Mouse (Mus musculus) brown adipose tissue, adult 24 weeks (tissue): Measurements from ENCODE around the gene Lrig1. TPM values are rescaled to one million over a fixed set of nuclear protein-coding genes. Genes with fewer than 3 reads are reported as not detected.

Experiments used
- H3K27ac ChIP-seq: fragments of 200-500 bp; replicated peaks from 2 replicates; pipeline ENCODE4 v1.5.1; 2012; ENCODE audit warnings: low read depth, mild to moderate bottlenecking, low read length
- H3K4me1 ChIP-seq: fragments of 200-500 bp; 2 replicates; pipeline ENCODE4 v1.6.1; 2012; ENCODE audit warnings: low read length, mixed read lengths; ENCODE audit not compliant: control insufficient read depth, insufficient read depth, insufficient read length
- H3K4me3 ChIP-seq: fragments of 200-500 bp; 2 replicates; pipeline ENCODE4 v1.5.1; 2012; ENCODE audit warnings: low read depth, mild to moderate bottlenecking, low read length, moderate library complexity; ENCODE audit not compliant: insufficient read depth
- polyA plus RNA-seq: library from polyadenylated mRNA; stranded (reverse); fragments of >200 nt; gene quantifications from 2 replicates; pipeline ENCODE4 v1.2.4, GENCODE M21; 2012; ENCODE audit not compliant: missing spikeins, insufficient read depth, insufficient read length

Lrig1 gene
- polyA plus RNA-seq: 23.3 and 47.0 TPM in 2 replicates

DNA sequence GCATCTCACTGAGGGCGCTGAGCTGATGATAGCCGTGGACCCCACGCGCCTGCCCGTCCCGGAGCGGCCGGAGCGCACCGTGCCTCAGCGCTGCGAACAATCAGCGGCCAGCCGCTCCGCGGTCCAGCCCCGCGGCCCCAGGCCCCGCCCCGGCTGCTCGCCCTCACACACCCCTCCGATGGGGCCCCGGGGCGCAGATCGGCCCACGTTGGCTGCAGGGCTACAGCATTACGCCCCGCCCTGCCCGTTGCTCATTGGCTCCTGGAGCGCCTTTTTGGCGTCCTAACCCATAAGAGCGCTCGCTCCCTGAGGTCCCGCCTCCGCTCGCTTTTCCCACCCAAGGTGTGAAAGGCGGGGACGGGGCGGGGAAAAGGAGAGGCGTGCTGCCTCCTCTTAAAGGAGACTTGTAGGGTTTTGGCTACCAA, at the start of gene Lrig1:
Gene Lrig1 (minus strand): TSS at position 92 of the 425 bp plus-strand sequence.
- peak within 1 kb of the TSS; percentile 84 for H3K4me3 ChIP-seq
- H3K27ac ChIP-seq: peak within 1 kb of the TSS; percentile 50
- peaks cover 13% of the 10 kb centered on the region for H3K4me1 ChIP-seq

DNA sequence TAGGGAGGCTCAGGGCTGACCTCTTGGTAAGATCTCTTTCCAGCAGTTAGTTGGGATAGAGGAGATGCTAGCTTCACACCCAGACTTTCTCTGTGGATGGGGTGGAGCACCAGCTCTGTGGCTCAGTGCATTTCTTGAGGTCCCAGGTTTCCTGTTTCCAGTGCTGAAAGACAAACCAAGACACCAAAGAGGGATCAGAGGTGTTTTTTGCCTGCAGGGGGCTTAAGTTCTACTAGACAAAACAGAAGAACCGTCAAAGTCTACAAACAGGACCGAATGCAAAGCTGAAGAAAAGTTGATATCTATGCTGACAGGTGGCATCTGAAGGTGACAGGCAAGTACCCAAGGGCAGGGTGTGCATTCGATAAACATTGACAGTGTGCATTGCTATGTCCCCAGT, 49.7 kb upstream of the Lrig1 start:
- no peak overlapping the region for H3K27ac ChIP-seq
- no peak overlapping the region for H3K4me3 ChIP-seq
- H3K4me1 ChIP-seq: no peaks in the 10 kb centered on the region

DNA sequence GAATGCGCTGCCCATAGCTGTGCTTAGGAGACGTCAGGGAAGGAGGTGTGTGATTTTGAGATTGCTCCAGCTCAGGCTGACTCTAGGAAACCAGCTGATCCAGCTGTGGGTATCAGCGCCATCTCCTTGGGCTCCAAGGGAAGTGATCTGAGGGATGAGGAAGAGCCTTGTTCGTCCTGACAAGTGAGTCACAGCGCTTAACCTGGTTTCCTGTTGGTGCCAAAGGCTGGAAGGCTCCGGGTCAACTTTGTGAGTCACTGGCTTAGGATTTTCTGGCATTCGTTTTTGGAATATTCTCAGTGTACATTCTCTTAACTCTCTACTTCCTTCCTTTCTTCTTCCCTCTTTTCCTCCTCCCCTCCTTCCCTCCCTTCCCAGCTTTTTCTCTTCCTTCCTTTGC, 48.4 kb upstream of the Lrig1 start:
- Histone ChIP-seq H3K4me3 (no peak overlapping the region), H3K4me1 (no peaks in the 10 kb centered on the region), H3K27ac (no peak overlapping the region)

DNA sequence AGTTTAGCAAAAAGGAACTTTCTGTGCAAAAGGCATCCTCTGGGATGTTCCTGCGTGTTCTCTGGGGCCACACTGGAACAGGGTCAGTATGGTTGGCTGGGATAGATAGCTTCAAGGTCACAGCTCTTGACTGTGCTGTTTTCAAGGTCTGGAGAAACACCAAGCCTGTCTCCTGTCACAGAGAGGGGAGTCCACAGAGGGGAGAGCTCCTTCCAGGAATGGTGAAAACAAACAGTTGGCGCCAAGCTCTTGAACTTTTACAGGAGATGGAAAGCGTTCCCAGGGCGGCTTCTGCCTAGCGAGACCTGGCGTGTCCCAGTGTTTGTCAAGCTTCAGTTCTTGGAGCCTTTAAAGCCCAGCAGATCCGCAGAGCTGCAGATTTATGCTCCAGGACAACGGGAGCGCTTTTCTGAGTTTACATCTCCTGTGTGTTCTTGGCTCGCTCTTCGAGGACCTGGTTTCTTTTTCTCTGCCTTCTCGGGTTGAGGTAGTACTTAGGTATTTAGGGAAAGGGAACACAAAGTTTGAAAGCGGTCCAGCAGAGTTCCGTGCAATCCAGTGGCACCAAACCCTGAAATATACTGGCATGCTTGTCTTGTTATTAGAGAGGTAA, 40.3 kb upstream of the Lrig1 start:
- Histone ChIP-seq H3K4me3 (no peak overlapping the region), H3K4me1 (no peaks in the 10 kb centered on the region), H3K27ac (no peak overlapping the region)

DNA sequence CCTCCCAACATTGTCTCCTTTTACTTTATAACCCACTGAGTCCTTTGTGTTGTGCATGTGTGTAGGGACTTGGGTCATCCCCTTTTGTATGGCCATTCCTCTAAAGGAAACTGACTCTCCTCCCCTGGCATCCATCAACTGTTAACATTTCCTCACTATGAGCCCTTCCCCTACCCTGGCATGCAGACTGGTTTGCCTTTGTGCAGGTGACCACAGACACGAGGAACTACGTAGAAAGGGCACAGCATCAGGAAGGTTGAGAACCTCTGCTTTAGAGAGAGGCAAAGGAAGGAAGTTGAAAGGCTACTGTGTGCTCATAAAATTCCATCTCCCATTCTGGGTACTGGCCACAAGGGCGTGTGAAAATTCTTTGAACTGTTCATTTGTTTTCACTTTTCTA, 38.7 kb upstream of the Lrig1 start:
- H3K4me1 ChIP-seq: no peaks in the 10 kb centered on the region
- no peak overlapping the region for H3K4me3 ChIP-seq
- no peak overlapping the region for H3K27ac ChIP-seq

DNA sequence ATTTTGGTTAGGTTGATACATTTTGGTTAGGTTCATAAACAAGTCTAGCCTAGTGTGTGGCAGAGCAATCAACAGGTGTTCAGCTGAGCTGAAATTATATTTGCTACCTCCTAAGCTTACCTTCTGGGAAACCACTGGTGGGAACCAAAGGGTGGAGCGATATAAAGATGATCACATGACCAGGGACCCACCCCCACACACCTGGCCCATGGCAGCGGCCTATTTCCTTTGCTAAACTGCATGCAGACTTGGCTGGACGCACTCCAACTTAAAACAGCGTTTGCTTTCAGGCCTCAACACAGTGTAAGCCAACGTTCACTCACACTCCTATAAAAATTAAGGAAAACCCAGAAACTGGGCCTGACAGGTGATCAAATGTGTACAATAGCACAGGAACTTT, 33.9 kb upstream of the Lrig1 start:
- Histone ChIP-seq H3K27ac (no peak overlapping the region), H3K4me3 (no peak overlapping the region), H3K4me1 (no peaks in the 10 kb centered on the region)

DNA sequence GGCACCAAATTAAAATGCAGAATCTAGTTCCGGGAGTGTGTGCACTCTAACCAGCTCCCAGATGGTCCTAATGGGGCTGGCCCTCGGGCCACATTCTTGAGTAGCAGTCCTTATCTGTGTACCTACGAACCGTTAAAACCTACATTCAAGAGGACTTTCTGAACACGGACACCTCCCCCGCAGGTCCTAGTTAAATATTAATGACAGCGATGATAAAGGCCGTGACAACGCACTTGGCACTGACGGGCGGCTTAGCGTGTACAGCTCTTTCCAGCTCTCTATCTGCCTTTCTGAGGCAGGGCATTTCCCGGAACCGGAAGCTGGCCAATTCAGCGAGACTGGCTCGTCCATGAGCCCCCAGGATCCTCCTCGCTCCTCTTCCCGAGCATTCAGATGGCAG, 29.9 kb upstream of the Lrig1 start:
- no peak overlapping the region for H3K4me3 ChIP-seq
- H3K27ac ChIP-seq: no peak overlapping the region
- no peaks in the 10 kb centered on the region for H3K4me1 ChIP-seq

DNA sequence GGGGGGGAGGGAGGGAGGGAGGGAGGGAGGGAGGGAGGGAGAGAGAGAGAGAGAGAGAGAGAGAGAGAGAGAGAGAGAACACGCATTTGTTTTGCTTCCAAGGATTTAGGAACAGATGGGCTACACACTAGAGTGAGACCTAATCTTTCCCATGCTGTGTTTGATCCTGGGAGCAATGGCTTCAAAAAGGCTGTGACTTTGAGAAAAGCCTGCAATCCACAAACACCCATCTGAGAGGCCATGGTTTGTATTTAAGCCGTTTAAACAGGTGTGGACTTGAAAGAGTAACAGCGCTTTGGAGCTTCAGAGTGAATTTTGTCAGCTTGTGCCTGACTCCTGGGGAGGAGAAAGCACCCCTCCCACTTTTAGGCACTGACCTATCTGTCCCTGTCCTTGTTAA, 29.2 kb upstream of the Lrig1 start:
- H3K27ac ChIP-seq: no peak overlapping the region

DNA sequence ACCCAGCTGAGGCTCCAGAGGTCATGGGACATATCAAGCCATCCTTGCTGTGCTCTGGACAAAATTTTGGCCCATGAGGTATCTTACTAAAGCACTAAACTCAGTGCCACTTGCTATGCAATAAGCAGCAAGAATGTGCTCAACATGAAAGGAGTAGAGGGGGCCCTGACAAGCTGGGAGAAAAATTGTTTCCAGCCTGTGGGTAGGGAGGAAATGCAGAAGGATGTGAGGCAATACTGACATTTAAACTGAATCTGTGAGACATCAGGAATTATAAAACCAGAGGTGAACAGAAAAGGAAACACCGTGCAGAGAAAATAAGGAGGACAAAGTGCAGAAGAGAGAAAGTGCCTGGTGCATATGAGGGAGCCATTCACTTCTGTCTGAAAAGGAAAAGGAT, 24.7 kb upstream of the Lrig1 start:
- Histone ChIP-seq H3K4me1 (no peaks in the 10 kb centered on the region), H3K27ac (no peak overlapping the region), H3K4me3 (no peak overlapping the region)

More for the DNA sequence above, 29.2 kb upstream of the Lrig1 start:
- Histone ChIP-seq H3K4me3 (no peak overlapping the region), H3K4me1 (no peaks in the 10 kb centered on the region)

DNA sequence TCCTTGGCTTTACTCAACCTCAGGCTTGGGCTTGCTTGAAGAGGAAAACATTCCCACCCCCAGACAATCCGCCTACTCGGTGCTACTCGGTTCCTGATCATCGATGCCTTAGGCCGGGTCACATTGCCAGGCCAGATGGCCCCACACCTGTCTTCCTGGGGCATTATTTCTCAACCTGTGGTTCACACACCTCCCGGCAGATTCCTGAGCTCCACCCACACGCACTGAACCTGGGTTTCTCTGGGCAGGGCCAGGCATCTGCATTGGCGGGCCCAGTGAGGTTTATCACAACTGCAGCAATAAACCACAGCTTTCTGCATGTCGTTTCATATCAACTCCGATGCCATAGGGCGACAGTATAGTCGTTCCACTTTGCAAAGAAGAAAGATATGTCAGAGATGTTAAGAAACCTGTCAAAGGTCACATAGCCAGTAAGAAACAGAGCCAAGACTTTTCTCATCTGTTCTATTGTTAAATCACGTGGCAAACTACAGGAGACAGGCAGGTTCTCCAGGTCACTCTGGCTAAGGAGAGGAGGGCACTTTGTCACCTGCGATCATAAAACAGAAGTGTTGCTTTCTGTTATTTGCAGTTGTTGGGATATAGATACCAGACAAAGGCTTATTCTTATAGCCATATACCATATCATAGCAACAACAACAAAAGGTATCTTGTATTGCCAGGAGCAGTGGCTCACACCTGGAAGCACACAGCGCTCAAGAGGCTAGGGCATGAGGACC, 18.8 kb upstream of the Lrig1 start:
- 0 out of 2 replicates have a peak, but pooled peaks cover 2% of the 10 kb centered on the region for H3K4me1 ChIP-seq
- H3K27ac ChIP-seq: no peak overlapping the region
- no peak overlapping the region for H3K4me3 ChIP-seq

DNA sequence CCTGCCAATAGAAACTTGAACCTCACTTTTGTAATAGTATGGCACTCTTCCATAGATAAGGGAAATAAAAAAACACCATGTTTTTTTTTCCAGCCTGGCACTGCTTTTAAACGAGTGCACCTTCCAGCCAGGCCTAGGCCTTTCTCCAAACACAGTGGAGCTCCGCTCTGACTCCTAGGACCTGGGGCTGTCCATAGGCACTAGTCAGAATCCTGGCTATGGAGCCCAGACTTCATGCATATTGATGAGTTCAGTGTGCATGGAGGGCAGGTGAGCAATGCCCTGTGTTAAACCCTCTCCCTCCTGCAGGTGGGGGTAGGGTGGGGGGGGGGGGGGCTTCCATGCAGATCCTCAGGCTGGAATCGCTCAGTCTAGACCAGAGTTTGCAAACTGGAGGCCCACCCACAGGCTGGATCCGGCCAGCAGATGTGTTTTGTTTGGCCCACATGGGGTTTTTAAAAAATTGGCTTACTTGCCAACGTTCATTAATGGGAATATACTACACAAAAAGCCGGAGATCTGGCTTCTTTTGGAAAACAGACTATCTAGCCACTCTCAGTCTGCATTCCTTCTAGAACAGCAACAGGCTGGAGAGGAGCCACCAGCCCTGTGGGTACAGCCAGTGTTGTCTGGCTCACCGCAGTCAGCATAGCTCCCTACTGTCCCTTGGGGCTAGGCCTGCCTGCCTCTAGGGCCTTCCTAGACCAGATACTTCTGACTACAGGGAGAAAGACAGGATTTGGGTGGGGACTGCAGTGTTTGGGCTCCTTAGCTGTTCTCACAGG, 17.9 kb upstream of the Lrig1 start:
- 0 out of 2 replicates have a peak, but pooled peaks cover 2% of the 10 kb centered on the region for H3K4me1 ChIP-seq
- no peak overlapping the region for H3K27ac ChIP-seq

DNA sequence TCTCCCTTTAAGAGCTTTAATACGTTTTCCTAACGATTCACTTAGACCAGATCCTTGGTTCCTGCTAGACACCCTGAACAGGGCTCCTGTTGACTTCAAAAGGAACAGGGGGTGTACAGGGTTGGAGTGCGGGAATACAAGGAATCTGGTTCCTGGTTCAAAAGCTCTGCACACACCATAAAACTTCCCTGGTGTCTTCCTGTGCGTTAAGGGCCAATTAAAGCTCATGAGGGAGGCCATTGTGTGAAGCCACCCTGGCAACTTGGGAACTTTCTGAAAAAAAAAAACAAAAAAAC, 15.6 kb upstream of the Lrig1 start:
- 0 out of 2 replicates have a peak, but pooled peaks cover 2% of the 10 kb centered on the region for H3K4me1 ChIP-seq
- no peak overlapping the region for H3K27ac ChIP-seq
- H3K4me3 ChIP-seq: no peak overlapping the region

More for the DNA sequence above, 17.9 kb upstream of the Lrig1 start:
- H3K4me3 ChIP-seq: no peak overlapping the region

DNA sequence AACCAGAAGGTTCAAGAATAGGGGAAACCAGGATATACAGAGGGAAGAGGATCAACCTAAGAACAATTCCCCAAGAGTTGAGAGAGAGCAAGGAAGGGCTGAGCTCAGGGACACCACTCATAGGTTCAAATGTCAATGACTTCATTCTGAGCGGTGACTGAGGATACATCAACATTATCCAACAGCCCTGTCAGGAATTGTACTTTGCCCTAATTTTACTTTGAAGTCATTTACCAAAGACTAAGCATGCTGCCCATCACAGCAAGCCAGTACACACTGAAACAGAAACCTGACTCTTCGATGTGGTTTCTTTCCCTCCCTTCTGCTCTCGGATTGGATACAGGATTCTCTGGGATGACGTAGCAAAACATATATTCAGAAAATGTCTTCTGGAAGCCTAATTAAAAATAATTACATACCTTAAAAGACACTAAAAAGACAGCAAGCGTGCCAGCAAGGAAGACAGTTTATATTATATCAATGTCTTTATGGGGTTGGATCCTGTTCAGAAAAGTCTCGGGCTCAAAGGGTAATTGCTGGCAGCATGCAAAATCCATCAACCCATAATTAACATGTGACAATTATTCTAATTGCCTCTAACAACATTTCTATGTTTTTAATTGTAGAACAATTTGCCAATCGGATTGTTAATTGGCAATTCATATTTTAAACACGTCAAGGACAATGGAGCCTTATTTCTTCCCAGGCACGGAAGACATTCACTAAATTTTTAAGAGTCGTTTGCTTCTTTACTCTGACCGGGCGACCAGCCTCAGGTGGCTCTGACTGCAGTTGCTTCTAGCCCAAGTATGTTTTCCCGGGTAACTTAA, 15.1 kb upstream of the Lrig1 start:
- Histone ChIP-seq H3K4me1 (0 out of 2 replicates have a peak, but pooled peaks cover 2% of the 10 kb centered on the region), H3K27ac (no peak overlapping the region), H3K4me3 (no peak overlapping the region)

DNA sequence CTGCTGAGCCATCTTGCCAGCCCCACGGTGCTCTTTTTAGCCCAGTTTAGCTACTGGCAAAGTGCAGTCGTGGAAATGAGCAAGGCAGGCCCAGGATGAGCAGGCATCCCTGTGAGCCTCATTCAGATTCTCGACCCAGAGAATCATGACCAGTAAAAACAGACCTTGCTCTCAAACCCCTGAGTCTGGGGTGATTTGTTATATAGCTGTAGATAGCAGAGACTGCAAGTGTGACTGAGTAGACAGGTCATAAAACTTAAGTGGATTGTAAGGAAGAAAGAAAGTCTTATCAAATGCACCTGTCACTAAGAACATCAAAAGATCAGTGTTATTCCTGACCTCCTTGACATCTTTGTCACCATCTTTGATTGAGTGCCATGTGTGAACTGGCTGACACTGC, 9.9 kb upstream of the Lrig1 start:
- no peak overlapping the region for H3K4me3 ChIP-seq
- H3K27ac ChIP-seq: no peak overlapping the region
- H3K4me1 ChIP-seq: no peaks in the 10 kb centered on the region

DNA sequence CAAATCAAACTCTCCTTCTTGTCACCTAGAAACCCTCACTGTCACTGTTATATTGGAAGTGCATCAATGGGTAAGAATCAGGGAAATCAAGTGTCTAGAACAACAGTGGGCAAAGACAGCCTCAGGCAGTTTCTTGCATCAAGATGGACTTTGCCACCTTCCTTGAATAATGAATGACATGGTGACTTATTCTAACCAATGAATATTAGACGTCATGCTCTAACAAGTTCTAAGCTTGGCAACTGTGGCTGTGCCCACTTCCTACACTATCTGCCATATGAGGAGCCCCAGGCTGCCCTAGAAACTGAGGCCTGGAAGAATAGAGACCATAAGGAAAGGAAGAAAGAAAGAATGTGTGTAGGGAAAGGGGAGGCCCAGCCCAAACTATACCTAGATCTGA, 9.2 kb upstream of the Lrig1 start:
- Histone ChIP-seq H3K4me1 (no peaks in the 10 kb centered on the region), H3K4me3 (no peak overlapping the region), H3K27ac (no peak overlapping the region)
